Mouse (Mus musculus): Measurements from ENCODE around the gene Gm9747. TPM values are rescaled to one million over a fixed set of nuclear protein-coding genes. Genes with fewer than 3 reads are reported as not detected.

Gene Gm9747
- polyA plus RNA-seq (2012; rRNA removed): 0.05 and 0.15 TPM in 2 replicates

DNA sequence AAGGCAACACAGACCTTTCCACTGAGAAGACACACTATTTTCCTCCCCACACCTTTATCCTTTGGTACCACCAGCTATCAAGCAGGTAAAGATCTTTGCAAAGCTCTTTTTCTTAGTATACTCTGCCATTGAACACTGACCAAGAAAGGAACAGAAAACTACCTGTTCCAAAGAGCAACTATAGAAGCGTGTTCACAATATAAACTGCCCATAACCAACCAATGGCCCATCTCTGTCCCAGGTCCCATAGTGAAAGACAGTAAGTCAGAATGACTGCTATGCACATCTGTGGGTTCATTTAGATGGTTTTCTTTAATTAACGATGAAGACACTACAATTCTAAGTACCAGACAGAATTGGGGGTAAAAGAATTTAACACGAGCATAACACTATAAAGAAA lies at the start of gene Gm9747:
Gene Gm9747, plus strand, starts transcription at position 301 of the 400 bp plus-strand sequence.
- no peak for TF ChIP-seq POLR2A (IDR thresholded peaks at IDR 0.05; ENCODE audit: borderline replicate concordance, extremely low read depth, insufficient read depth, insufficient read length, poor library complexity, severe bottlenecking)
- TF ChIP-seq CTCF (IDR thresholded peaks at IDR 0.05; ENCODE audit: borderline replicate concordance, extremely low read depth, insufficient read depth, insufficient read length): no peak

DNA sequence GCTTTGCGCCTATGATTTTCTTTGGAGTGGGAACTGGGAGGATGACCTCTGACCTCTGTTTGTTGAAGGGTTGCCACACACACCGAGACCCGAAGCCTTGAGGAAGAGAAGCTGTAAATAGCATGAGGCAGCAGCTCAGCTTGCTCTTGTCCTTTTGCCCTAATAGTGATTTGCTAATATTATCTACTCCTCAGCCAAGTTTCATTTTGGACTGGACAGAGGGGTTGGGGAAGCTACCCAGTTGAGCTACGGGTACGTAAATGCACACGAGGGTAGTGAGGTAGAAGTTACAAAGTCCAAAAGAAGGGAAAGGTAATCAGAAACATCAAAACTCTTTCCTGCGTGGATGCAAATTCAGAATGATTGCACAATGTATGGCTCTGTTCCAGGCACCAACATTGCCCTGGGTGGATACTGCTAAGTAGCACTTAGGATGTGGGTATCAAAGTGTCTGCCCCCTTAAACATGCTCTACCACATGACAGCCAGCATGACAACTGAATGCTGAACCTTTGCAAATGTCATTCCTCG lies 48.9 kb upstream of the Gm9747 start:
- TF ChIP-seq CTCF (IDR thresholded peaks at IDR 0.05; ENCODE audit: borderline replicate concordance, extremely low read depth, insufficient read depth, insufficient read length): no peak
- TF ChIP-seq POLR2A (IDR thresholded peaks at IDR 0.05; ENCODE audit: borderline replicate concordance, extremely low read depth, insufficient read depth, insufficient read length, poor library complexity, severe bottlenecking): no peak
- DNase-seq (ENCODE audit: low read depth): no peak

More for the DNA sequence above, at the start of gene Gm9747:
- DNase-seq (ENCODE audit: low read depth): no peak

DNA sequence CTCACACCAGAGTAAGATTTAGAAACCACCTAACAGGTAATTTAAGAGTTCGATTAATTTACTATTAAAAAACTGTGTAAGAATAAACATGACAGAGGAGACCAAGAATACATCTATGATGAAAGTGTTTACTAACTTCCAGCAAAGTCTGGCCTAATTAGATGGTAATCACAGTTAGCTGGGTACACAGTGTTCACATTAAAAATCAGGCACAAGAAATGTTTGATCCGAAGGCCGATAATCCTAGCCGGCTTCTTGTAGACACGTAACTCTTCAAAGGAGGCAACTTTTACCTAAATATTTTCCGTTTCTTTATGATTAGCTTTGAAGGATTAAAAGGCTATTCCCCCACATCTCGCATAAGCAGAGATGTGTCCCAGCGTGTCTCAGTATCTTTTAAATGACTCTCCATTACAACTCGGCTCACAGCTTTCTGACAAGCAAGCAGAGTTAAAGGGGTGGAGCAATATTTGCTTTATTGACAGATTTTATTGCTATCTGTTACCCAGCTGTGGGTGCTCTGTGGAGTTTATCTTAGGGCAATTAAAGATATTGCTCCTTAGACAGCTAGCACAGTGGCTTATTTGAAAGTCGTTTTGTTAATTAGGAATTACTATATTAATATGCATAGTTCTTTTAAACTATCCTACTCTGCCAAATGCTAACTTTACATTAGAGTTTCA lies 44.2 kb upstream of the Gm9747 start:
- no peak for DNase-seq (ENCODE audit: low read depth)
- TF ChIP-seq POLR2A (IDR thresholded peaks at IDR 0.05; ENCODE audit: borderline replicate concordance, extremely low read depth, insufficient read depth, insufficient read length, poor library complexity, severe bottlenecking) (no peak), CTCF (IDR thresholded peaks at IDR 0.05; ENCODE audit: borderline replicate concordance, extremely low read depth, insufficient read depth, insufficient read length) (no peak)

DNA sequence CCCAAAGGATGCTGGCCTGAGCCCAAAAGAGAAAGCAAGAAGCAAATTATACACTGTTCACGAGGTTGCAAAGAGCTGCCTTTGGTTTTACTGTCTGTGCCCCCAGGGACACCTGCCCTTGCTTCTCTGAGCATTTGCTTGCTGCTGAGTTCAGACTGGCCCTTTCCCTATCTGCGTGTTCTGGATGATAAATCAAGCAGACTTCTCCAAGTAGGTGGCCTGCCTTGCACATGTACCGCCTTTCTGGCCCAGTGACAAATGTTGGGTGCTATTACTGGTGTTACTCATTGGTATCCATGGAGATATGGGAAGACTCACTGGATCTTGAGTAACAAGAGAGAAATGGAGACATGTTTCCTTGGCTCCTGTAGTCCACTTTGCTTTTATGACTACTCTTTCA lies 43.4 kb upstream of the Gm9747 start:
- TF ChIP-seq CTCF (IDR thresholded peaks at IDR 0.05; ENCODE audit: borderline replicate concordance, extremely low read depth, insufficient read depth, insufficient read length): no peak
- no peak for TF ChIP-seq POLR2A (IDR thresholded peaks at IDR 0.05; ENCODE audit: borderline replicate concordance, extremely low read depth, insufficient read depth, insufficient read length, poor library complexity, severe bottlenecking)
- DNase-seq (ENCODE audit: low read depth): peak; percentile 62

DNA sequence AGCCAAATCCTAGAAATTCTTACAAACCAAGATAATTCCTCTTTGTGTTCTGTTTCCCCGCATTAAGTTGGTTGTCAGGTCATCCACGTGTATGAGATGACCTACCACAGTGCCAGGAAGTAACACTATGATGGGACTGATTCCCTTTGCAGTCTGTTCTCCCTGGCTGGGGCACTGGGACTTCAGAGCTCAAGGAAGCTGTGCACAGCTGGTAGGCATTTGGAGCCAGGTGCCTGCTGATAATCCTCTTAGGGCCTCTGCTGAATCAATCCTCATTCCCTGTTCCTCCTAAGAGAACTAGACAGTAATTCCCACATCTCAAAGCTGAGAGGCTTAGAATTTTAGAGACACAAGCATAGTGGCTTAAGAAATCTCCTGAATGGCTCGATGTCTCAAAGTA lies 41.3 kb upstream of the Gm9747 start:
- DNase-seq (ENCODE audit: low read depth): peak; percentile 27
- TF ChIP-seq CTCF (IDR thresholded peaks at IDR 0.05; ENCODE audit: borderline replicate concordance, extremely low read depth, insufficient read depth, insufficient read length) (no peak), POLR2A (IDR thresholded peaks at IDR 0.05; ENCODE audit: borderline replicate concordance, extremely low read depth, insufficient read depth, insufficient read length, poor library complexity, severe bottlenecking) (no peak)

DNA sequence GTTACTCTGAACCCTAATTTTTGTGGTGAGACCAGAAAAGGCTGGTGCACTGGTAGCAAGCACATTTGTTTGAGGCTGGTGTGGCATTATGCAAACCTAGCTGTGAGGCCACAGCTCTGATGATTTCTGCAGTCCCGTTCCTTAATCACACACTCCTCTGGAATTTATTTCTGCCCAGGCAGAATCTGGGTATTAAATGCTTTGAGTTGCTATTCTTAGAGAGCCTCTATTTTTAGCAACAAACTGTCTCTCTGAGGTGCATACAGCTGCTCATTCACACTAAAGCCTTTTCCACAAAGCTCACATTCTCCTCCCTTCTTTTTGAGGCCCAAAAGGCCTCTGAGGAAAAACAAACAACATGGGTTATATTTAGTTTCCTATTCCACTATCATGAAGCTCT lies 33.0 kb upstream of the Gm9747 start:
- TF ChIP-seq POLR2A (IDR thresholded peaks at IDR 0.05; ENCODE audit: borderline replicate concordance, extremely low read depth, insufficient read depth, insufficient read length, poor library complexity, severe bottlenecking): no peak
- no peak for TF ChIP-seq CTCF (IDR thresholded peaks at IDR 0.05; ENCODE audit: borderline replicate concordance, extremely low read depth, insufficient read depth, insufficient read length)
- DNase-seq (ENCODE audit: low read depth): peak; percentile 57

DNA sequence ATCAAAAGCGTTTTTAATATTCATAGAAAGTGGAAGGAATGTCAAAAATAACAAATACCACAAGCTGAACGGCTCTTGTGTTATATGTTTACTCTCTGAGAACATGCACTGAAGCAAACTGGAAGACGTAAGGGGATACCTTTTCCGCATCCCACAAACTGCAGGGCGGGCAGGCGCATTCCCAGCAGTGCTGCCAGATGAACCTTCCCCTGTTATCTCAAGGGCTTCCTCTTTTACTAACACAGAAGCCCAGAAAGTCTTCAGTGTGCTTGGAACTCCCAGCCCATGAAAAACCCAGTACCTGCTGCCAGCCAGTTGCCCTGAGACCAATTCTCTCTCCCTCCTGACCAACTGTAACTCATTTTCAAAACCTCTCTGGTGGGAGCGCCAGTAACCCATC lies 32.3 kb upstream of the Gm9747 start:
- TF ChIP-seq POLR2A (IDR thresholded peaks at IDR 0.05; ENCODE audit: borderline replicate concordance, extremely low read depth, insufficient read depth, insufficient read length, poor library complexity, severe bottlenecking): no peak
- TF ChIP-seq CTCF (IDR thresholded peaks at IDR 0.05; ENCODE audit: borderline replicate concordance, extremely low read depth, insufficient read depth, insufficient read length): no peak
- no peak for DNase-seq (ENCODE audit: low read depth)

DNA sequence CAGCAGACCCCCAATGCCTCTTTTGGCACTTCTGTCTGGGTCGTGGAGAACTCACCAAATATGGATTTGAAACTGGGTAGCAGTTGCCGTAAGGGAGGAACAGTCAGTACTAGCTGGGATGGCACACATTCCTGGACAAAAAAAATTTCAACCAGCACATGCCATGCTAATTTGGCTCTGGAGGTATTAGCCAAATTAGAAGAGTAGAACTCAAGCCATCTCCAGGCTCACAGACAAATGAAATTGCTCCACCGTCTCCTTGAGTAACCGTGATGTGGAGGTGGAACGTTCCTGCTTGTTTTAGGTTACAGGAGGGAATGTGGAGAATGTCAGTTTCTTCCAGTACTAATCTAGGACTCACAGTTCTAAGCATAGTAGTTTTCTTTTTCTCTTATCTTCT lies 25.4 kb upstream of the Gm9747 start:
- TF ChIP-seq POLR2A (IDR thresholded peaks at IDR 0.05; ENCODE audit: borderline replicate concordance, extremely low read depth, insufficient read depth, insufficient read length, poor library complexity, severe bottlenecking): no peak
- no peak for TF ChIP-seq CTCF (IDR thresholded peaks at IDR 0.05; ENCODE audit: borderline replicate concordance, extremely low read depth, insufficient read depth, insufficient read length)
- DNase-seq (ENCODE audit: low read depth): no peak

DNA sequence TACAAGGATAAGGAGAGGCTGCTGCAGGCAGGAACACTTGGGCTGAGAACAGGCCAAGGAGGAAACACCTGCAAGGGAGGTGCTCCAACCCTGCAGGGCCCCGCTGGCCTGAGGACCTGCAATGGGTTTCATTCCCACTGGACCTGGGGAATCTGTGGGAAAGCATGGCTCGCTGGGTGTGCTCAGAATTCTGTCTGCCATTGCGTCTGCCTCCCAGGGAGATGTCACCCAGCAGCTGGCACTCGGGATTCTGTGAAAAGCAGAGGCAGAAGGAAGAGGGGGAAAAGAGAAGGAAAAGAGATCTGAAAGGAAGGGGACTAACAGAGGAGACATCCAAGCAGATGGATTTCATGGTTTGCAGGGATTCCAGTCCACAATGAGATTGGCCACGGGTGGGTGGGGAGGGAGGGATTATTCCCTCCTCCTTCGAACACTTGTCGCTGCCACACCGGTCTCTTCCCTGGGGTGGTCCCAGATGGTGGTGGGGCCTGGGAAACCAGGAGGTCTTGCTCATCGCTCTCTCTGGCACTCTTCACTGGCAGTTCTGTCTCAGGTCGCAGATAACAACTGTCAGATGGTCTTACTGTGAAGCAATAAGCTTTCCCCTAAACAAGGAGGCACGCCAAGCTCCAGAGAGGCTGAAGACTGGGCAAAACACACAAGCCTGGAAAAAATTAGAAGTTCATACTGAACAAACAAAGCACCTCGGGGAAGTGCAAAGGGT lies 12.1 kb upstream of the Gm9747 start:
- DNase-seq (ENCODE audit: low read depth): peak; percentile 32
- no peak for TF ChIP-seq CTCF (IDR thresholded peaks at IDR 0.05; ENCODE audit: borderline replicate concordance, extremely low read depth, insufficient read depth, insufficient read length)
- TF ChIP-seq POLR2A (IDR thresholded peaks at IDR 0.05; ENCODE audit: borderline replicate concordance, extremely low read depth, insufficient read depth, insufficient read length, poor library complexity, severe bottlenecking): no peak

DNA sequence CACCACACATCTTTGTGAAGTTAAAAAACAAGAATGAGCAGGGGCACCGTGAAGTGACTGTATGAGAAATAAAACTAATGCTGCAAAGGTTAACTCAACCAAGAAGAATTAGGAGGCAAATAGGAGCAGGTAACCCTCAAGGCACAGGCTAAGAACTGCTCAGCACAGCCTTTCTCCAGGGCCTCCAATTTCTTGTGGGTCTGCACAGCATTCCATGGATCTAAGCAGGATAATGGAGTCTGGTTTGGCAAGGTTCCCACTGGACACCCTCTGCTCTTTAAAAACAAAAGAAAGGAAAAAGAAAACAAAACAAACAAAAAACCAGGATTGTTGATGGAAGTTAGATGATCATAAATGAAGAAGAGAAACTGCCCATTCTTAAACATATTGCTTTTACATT lies 11.4 kb upstream of the Gm9747 start:
- no peak for TF ChIP-seq CTCF (IDR thresholded peaks at IDR 0.05; ENCODE audit: borderline replicate concordance, extremely low read depth, insufficient read depth, insufficient read length)
- no peak for TF ChIP-seq POLR2A (IDR thresholded peaks at IDR 0.05; ENCODE audit: borderline replicate concordance, extremely low read depth, insufficient read depth, insufficient read length, poor library complexity, severe bottlenecking)
- DNase-seq (ENCODE audit: low read depth): peak; percentile 16

DNA sequence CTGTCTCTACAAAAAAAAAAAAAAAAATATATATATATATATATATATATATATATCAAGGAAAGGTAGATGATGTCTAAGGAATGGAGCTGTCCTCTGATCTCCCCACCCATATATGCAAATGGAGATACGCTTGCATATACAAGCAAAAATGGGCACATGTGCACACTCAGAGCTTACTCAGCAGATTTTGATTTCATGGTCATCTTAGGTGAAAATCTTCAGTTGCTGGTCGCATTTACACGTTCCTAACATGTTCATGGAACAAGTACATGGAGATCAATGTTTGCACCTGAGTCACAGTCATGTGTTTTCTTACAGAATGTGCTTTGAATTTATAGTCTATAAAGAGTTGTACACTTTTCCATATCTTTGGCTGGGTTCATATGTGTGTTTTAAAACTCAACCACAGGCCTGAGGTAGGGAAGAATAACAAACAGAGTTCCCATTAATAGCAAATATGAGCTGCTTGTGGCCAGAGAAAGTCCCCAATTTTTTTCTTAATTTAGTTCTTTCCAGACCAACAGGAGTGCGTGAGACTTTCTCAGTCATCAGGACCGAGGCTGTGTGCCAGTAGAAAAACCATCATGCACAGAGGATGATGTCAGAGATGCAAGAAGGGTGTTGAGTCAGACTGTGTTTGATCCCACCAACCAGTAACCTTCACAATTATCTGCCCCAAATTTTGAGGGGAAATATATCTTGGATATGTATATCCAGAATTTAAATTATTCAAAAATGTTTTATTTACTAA lies 9.7 kb upstream of the Gm9747 start:
- no peak for DNase-seq (ENCODE audit: low read depth)
- TF ChIP-seq POLR2A (IDR thresholded peaks at IDR 0.05; ENCODE audit: borderline replicate concordance, extremely low read depth, insufficient read depth, insufficient read length, poor library complexity, severe bottlenecking) (no peak), CTCF (IDR thresholded peaks at IDR 0.05; ENCODE audit: borderline replicate concordance, extremely low read depth, insufficient read depth, insufficient read length) (no peak)

All from brain, embryonic 14.5 days (tissue).